Mouse (Mus musculus) midbrain, embryonic 16.5 days (tissue): ENCODE data around the gene Col26a1. TPM values are rescaled to one million over a fixed set of nuclear protein-coding genes. Genes with fewer than 3 reads are reported as not detected.

Source experiments
- ATAC-seq: fragments of 200-750 bp; cut with Nextera tagmentation; 2 replicates; pipeline ENCODE4 v1.8.0; 2017; ENCODE audit warnings: moderate TSS enrichment
- H3K27ac ChIP-seq: fragments of 300-500 bp; sonication (generic); 2 replicates; pipeline ENCODE4 v1.5.1; 2014; ENCODE audit warnings: mild to moderate bottlenecking, low read length, mixed read lengths
- H3K27me3 ChIP-seq: fragments of 300-500 bp; sonication (generic); 2 replicates; pipeline ENCODE4 v1.6.1; 2014; ENCODE audit warnings: low read depth, low read length, mixed read lengths; ENCODE audit not compliant: control insufficient read depth, insufficient read depth
- H3K36me3 ChIP-seq: fragments of 300-500 bp; sonication (generic); 2 replicates; pipeline ENCODE4 v1.6.1; 2014; ENCODE audit warnings: mild to moderate bottlenecking, low read length, moderate library complexity, mixed read lengths; ENCODE audit not compliant: control insufficient read depth, insufficient read depth
- H3K4me1 ChIP-seq: fragments of 300-500 bp; sonication (generic); 2 replicates; pipeline ENCODE4 v1.6.1; 2014; ENCODE audit warnings: mild to moderate bottlenecking, low read length, mixed read lengths; ENCODE audit not compliant: control insufficient read depth, insufficient read depth
- H3K4me2 ChIP-seq: fragments of 300-500 bp; sonication (generic); 2 replicates; pipeline ENCODE4 v1.6.1; 2014; ENCODE audit warnings: mild to moderate bottlenecking, low read length, mixed read lengths
- H3K4me3 ChIP-seq: fragments of 300-500 bp; sonication (generic); 2 replicates; pipeline ENCODE4 v1.5.1; 2014; ENCODE audit warnings: low read depth, mild to moderate bottlenecking, low read length, moderate library complexity, mixed read lengths
- H3K9ac ChIP-seq: fragments of 300-500 bp; sonication (generic); 2 replicates; pipeline ENCODE4 v1.6.1; 2014; ENCODE audit warnings: low read depth, low read length, mixed read lengths
- H3K9me3 ChIP-seq: fragments of 300-500 bp; sonication (generic); replicated peaks from 2 replicates; pipeline ENCODE4 v1.6.1; 2014; ENCODE audit warnings: mild to moderate bottlenecking, low read length, mixed read lengths; ENCODE audit not compliant: control insufficient read depth, poor library complexity, severe bottlenecking
- WGBS: fragments of 180-500 bp; shearing (Covaris S2); extraction: QIAGEN DNeasy Blood & Tissue Kit; methylation state at CpG from one replicate; pipeline ENCODE4 v1.1.7; 2014; 5-methylcytosine and 5-hydroxymethylcytosine counted together
- polyA plus RNA-seq: library from polyadenylated mRNA; unstranded; fragments of >200 nt; fragmentation: Nextera tagmentation; extraction: Ambion mirVana; gene quantifications from 2 replicates; pipeline ENCODE4 v1.2.1, GENCODE M21; 2015

The Col26a1 gene
- polyA plus RNA-seq, 1 experiment from 2014 or later: 24.4 TPM

- no peak overlapping the region for H3K27ac ChIP-seq
- H3K9ac ChIP-seq: no peak overlapping the region
- no peak for ATAC-seq
- H3K27me3 ChIP-seq: no peaks in the 10 kb centered on the region
- WGBS: 90% methylated on average over 3 of the region's 3 CpGs
- H3K4me2 ChIP-seq: no peak overlapping the region
- no peaks in the 10 kb centered on the region for H3K36me3 ChIP-seq
- no peaks in the 10 kb centered on the region for H3K4me1 ChIP-seq
- no peak overlapping the region for H3K4me3 ChIP-seq
- H3K9me3 ChIP-seq: no peaks in the 10 kb centered on the region; the same call in 1 of the 2 replicates
Observed at GRCm38 (mm10) chr5:136702159-136702725, 180.8 kb downstream of the Col26a1 start.

- no peak for ATAC-seq
Observed at GRCm38 (mm10) chr5:136697618-136698017, 185.4 kb downstream of the Col26a1 start.

GRCm38 (mm10) chr5:136696516-136696915 is 186.5 kb downstream of the Col26a1 start:
- Histone ChIP-seq H3K27ac (no peak overlapping the region), H3K4me3 (no peak overlapping the region), H3K27me3 (no peaks in the 10 kb centered on the region), H3K4me2 (no peak overlapping the region), H3K4me1 (no peaks in the 10 kb centered on the region), H3K9ac (no peak overlapping the region), H3K36me3 (no peaks in the 10 kb centered on the region), H3K9me3 (no peaks in the 10 kb centered on the region)
- no peak for ATAC-seq
- WGBS: 89% methylated on average over 5 of the region's 5 CpGs

More at GRCm38 (mm10) chr5:136697618-136698017, 185.4 kb downstream of the Col26a1 start:
- Histone ChIP-seq H3K9ac (no peak overlapping the region), H3K27ac (no peak overlapping the region), H3K27me3 (no peaks in the 10 kb centered on the region), H3K9me3 (no peaks in the 10 kb centered on the region), H3K36me3 (no peaks in the 10 kb centered on the region), H3K4me2 (no peak overlapping the region), H3K4me3 (no peak overlapping the region), H3K4me1 (no peaks in the 10 kb centered on the region)
- 84% methylated on average over 9 of the region's 9 CpGs for WGBS

- H3K4me2 ChIP-seq: no peak overlapping the region
- no peaks in the 10 kb centered on the region for H3K9me3 ChIP-seq
- H3K27me3 ChIP-seq: no peaks in the 10 kb centered on the region
- no peaks in the 10 kb centered on the region for H3K36me3 ChIP-seq
- no peak overlapping the region for H3K9ac ChIP-seq
- H3K4me1 ChIP-seq: no peaks in the 10 kb centered on the region
- H3K27ac ChIP-seq: no peak overlapping the region
- ATAC-seq: no peak
- no peak overlapping the region for H3K4me3 ChIP-seq
- 67% methylated on average over 6 of the region's 6 CpGs for WGBS
Observed at GRCm38 (mm10) chr5:136694976-136695375, 188.0 kb downstream of the Col26a1 start.

- no peak overlapping the region for H3K4me3 ChIP-seq
- H3K4me1 ChIP-seq: no peaks in the 10 kb centered on the region
- 82% methylated on average over 7 of the region's 7 CpGs for WGBS
- H3K36me3 ChIP-seq: no peaks in the 10 kb centered on the region
- H3K9ac ChIP-seq: no peak overlapping the region
- H3K27ac ChIP-seq: no peak overlapping the region
- H3K27me3 ChIP-seq: no peaks in the 10 kb centered on the region
- no peaks in the 10 kb centered on the region for H3K9me3 ChIP-seq
- no peak for ATAC-seq
- H3K4me2 ChIP-seq: no peak overlapping the region
Observed at GRCm38 (mm10) chr5:136693418-136693817, 189.6 kb downstream of the Col26a1 start.

- no peak within 1 kb of the TSS for H3K4me2 ChIP-seq
- 87% methylated on average over 4 of the region's 4 CpGs for WGBS
- no peaks in the 10 kb centered on the region for H3K36me3 ChIP-seq
- H3K27me3 ChIP-seq: no peaks in the 10 kb centered on the region
- no peak within 1 kb of the TSS for H3K4me3 ChIP-seq
- no peaks in the 10 kb centered on the region for H3K9me3 ChIP-seq
- no peak within 1 kb of the TSS for H3K27ac ChIP-seq
- ATAC-seq: no peak
- no peak within 1 kb of the TSS for H3K9ac ChIP-seq
- H3K4me1 ChIP-seq: no peaks in the 10 kb centered on the region
Observed at GRCm38 (mm10) chr5:136692784-136693183, 190.2 kb downstream of the Col26a1 start, which contains the start of gene Myl10. Gene Myl10, plus strand, starts transcription at chr5:136693146.

Other genes with a start within 250 kb of the Col26a1 start
- gene Myl10, start 190.1 kb downstream of the Col26a1 start, polyA plus RNA-seq: not detected in 2 replicates
- 133 and 134 TPM in 2 replicates for gene Ift22, start 24.9 kb upstream of the Col26a1 start, polyA plus RNA-seq
- gene Fis1, start 70.1 kb upstream of the Col26a1 start, polyA plus RNA-seq: 346 and 355 TPM in 2 replicates
- 0.15 and 0.30 TPM in 2 replicates for gene Cldn15, start 83.4 kb upstream of the Col26a1 start, polyA plus RNA-seq
- gene Plod3, start 103.8 kb upstream of the Col26a1 start, polyA plus RNA-seq: 34.7 and 37.9 TPM in 2 replicates
- gene Znhit1, start 104.8 kb upstream of the Col26a1 start, polyA plus RNA-seq: 136 and 144 TPM in 2 replicates
- gene Vgf, start 143.2 kb upstream of the Col26a1 start, polyA plus RNA-seq: 12.6 and 15.6 TPM in 2 replicates
- gene Ap1s1, start 162.9 kb upstream of the Col26a1 start, polyA plus RNA-seq: 296 and 303 TPM in 2 replicates
- 0.25 and 0.41 TPM in 2 replicates for gene Serpine1, start 189.1 kb upstream of the Col26a1 start, polyA plus RNA-seq
- gene Trim56, start 233.0 kb upstream of the Col26a1 start, polyA plus RNA-seq: 1.8 and 2.5 TPM in 2 replicates